Mouse (Mus musculus): ENCODE measurements around the gene Slc5a9. TPM values are rescaled to one million over a fixed set of nuclear protein-coding genes. Genes with fewer than 3 reads are reported as not detected.
"Not testable (repeated sequence)": the region's sequence is repeated elsewhere in the genome, so short reads cannot be mapped to it uniquely, and the experiment has no call there.

Gene Slc5a9
- polyA plus RNA-seq (2011; ENCODE audit: insufficient read depth, insufficient read length, low read depth, missing spikeins) = not detected in 2 replicates

DNA sequence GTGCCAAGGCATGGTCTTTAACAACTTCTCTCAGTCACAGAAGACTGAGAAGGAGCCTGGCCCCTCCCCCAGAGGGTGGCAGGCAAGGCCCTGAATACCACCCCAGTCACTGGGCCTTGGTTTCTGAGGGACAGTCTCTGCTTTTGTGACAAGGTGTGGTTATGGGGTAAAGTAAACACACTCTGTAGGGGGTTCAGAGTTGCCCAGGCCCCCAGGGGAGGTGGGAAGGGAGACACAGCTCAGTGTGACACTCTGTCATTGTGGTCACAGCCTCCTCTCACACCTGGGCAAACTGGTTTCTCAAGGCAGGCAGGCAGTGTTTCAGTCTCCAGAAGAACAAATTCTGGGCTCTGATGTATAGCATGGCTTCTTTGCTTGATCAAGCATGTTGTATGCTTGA is at the start of gene Slc5a9:
TSS of gene Slc5a9 (minus strand) at position 144 of the 400 bp plus-strand sequence.
- Histone ChIP-seq H3K4me3 (ENCODE audit: low read depth, low read length) (no peak within 1 kb of the TSS), H3K9ac (ENCODE audit: low read depth, poor library complexity, severe bottlenecking) (no peak within 1 kb of the TSS), H3K9me3 (replicated peaks; ENCODE audit: control insufficient read depth, insufficient read depth, low read length, poor library complexity, severe bottlenecking) (no peaks in the 10 kb centered on the region), H3K4me1 (ENCODE audit: control insufficient read depth, insufficient read depth, low read length) (no peaks in the 10 kb centered on the region), H3K27me3 (ENCODE audit: control insufficient read depth, insufficient read depth, low read length, poor library complexity, severe bottlenecking) (no peaks in the 10 kb centered on the region), H3K36me3 (ENCODE audit: control insufficient read depth, insufficient read depth, low read length, poor library complexity, severe bottlenecking) (no peaks in the 10 kb centered on the region), H3K27ac (ENCODE audit: insufficient read depth, low read length) (no peak within 1 kb of the TSS)
- no peak for TF ChIP-seq EP300 (IDR thresholded peaks at IDR 0.05; ENCODE audit: insufficient read depth, low read depth, low read length)
- TF ChIP-seq CTCF (IDR thresholded peaks at IDR 0.05; ENCODE audit: low read depth, low read length) = no peak
- TF ChIP-seq POLR2A (IDR thresholded peaks at IDR 0.05; ENCODE audit: insufficient read depth, low read length) = no peak

DNA sequence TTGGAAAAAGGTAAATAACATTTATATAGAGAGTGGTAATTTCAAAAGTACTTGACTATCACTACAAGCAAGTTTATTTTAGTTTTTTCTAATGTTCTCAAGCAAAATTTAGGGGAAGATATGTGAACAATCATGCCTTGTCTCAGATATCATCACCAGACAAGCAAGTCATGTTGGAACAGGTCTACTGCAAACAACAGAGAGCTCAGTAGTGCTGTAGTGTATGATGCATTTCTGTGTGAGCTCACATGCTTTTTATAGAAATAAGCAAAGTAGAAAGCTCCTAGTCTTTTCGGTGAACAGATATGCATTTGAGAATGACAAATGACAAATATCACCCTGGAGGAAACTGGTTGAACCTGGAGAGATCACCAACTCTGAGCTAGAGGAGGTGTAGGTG is 16.4 kb upstream of the Slc5a9 start, which contains the start of gene Skint8:
TSS of gene Skint8 (plus strand) at position 301 of the 400 bp plus-strand sequence.
- no peaks in the 10 kb centered on the region for H3K4me1 ChIP-seq (ENCODE audit: control insufficient read depth, insufficient read depth, low read length)
- H3K4me3 ChIP-seq (ENCODE audit: low read depth, low read length) = no peak within 1 kb of the TSS
- H3K9me3 ChIP-seq (replicated peaks; ENCODE audit: control insufficient read depth, insufficient read depth, low read length, poor library complexity, severe bottlenecking) = no peaks in the 10 kb centered on the region
- H3K27ac ChIP-seq (ENCODE audit: insufficient read depth, low read length) = no peak within 1 kb of the TSS
- no peaks in the 10 kb centered on the region for H3K36me3 ChIP-seq (ENCODE audit: control insufficient read depth, insufficient read depth, low read length, poor library complexity, severe bottlenecking)
- TF ChIP-seq POLR2A (IDR thresholded peaks at IDR 0.05; ENCODE audit: insufficient read depth, low read length) = no peak
- TF ChIP-seq CTCF (IDR thresholded peaks at IDR 0.05; ENCODE audit: low read depth, low read length) = no peak
- no peak for TF ChIP-seq EP300 (IDR thresholded peaks at IDR 0.05; ENCODE audit: insufficient read depth, low read depth, low read length)
- no peak within 1 kb of the TSS for H3K9ac ChIP-seq (ENCODE audit: low read depth, poor library complexity, severe bottlenecking)
- no peaks in the 10 kb centered on the region for H3K27me3 ChIP-seq (ENCODE audit: control insufficient read depth, insufficient read depth, low read length, poor library complexity, severe bottlenecking)

DNA sequence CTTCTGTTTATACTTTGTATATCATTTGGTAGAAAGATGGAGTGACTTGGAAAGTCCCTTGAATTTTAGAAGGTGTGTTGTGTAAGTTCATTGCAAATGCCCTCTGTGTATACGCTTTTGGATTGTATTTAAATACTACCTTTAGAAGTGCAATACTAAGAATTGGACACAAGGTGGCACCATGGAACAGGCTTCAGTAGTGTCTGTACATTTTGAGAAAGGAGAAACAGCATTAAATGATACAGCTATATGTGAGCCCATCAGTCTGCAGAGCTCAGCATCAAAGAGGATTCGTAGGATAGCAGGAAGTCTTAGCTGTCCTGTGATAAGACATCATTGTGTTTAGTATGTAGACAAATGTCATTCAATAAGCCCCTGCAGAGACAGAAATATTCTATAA is 5.2 kb upstream of the Slc5a9 start:
- H3K9ac ChIP-seq (ENCODE audit: low read depth, poor library complexity, severe bottlenecking) = no peak overlapping the region
- H3K27me3 ChIP-seq (ENCODE audit: control insufficient read depth, insufficient read depth, low read length, poor library complexity, severe bottlenecking) = no peaks in the 10 kb centered on the region
- TF ChIP-seq EP300 (IDR thresholded peaks at IDR 0.05; ENCODE audit: insufficient read depth, low read depth, low read length) (no peak), CTCF (IDR thresholded peaks at IDR 0.05; ENCODE audit: low read depth, low read length) (peak; percentile 3), POLR2A (IDR thresholded peaks at IDR 0.05; ENCODE audit: insufficient read depth, low read length) (no peak)
- H3K4me3 ChIP-seq (ENCODE audit: low read depth, low read length) = no peak overlapping the region
- no peaks in the 10 kb centered on the region for H3K4me1 ChIP-seq (ENCODE audit: control insufficient read depth, insufficient read depth, low read length)
- no peak overlapping the region for H3K27ac ChIP-seq (ENCODE audit: insufficient read depth, low read length)
- no peaks in the 10 kb centered on the region for H3K9me3 ChIP-seq (replicated peaks; ENCODE audit: control insufficient read depth, insufficient read depth, low read length, poor library complexity, severe bottlenecking)
- no peaks in the 10 kb centered on the region for H3K36me3 ChIP-seq (ENCODE audit: control insufficient read depth, insufficient read depth, low read length, poor library complexity, severe bottlenecking)

DNA sequence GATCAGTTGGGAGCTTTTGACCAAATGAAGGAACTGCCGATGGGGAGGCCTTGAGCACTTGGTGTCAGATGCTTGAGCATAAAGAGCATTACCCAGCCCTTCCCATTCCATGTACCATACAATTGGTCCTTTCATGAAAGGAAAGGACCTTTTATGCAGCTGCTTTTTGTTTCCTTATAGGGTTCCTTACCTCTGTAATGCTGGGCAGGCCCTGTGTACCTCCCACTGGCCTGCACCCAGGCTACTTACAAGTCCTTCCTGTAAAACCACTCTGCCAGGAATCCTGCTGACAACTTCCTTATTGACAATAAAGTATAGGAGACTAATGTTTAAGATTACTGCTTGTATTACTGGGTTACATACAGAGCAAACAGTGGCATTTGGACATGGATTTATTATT is 1.2 kb downstream of the Slc5a9 start:
- no peak overlapping the region for H3K27ac ChIP-seq (ENCODE audit: insufficient read depth, low read length)
- H3K36me3 ChIP-seq (ENCODE audit: control insufficient read depth, insufficient read depth, low read length, poor library complexity, severe bottlenecking) = no peaks in the 10 kb centered on the region
- TF ChIP-seq POLR2A (IDR thresholded peaks at IDR 0.05; ENCODE audit: insufficient read depth, low read length) (no peak), CTCF (IDR thresholded peaks at IDR 0.05; ENCODE audit: low read depth, low read length) (no peak), EP300 (IDR thresholded peaks at IDR 0.05; ENCODE audit: insufficient read depth, low read depth, low read length) (no peak)
- H3K9ac ChIP-seq (ENCODE audit: low read depth, poor library complexity, severe bottlenecking) = no peak overlapping the region
- H3K4me1 ChIP-seq (ENCODE audit: control insufficient read depth, insufficient read depth, low read length) = no peaks in the 10 kb centered on the region
- H3K4me3 ChIP-seq (ENCODE audit: low read depth, low read length) = no peak overlapping the region
- H3K9me3 ChIP-seq (replicated peaks; ENCODE audit: control insufficient read depth, insufficient read depth, low read length, poor library complexity, severe bottlenecking) = no peaks in the 10 kb centered on the region
- H3K27me3 ChIP-seq (ENCODE audit: control insufficient read depth, insufficient read depth, low read length, poor library complexity, severe bottlenecking) = no peaks in the 10 kb centered on the region

DNA sequence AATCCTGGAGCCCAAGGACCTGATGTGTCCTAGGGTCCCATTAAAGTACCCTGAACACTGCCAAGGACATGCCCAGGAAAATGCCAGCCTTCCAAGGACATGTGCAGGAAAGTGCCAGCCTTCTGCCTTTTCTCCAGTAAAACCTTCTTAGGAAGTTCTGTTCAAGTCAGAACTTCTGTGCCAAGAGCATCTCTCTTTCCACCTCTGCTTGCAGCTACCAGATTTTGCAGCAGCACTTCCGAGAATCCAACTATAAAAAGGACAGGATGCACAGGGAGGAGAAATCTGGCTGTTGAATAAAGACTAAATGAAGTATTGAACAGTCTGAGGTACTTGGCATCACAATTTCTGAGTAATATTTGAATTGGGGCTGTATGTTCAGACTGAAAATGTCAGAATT is 2.2 kb downstream of the Slc5a9 start:
- not testable (repeated sequence) for H3K9ac ChIP-seq (ENCODE audit: low read depth, poor library complexity, severe bottlenecking); H3K27me3 ChIP-seq (ENCODE audit: control insufficient read depth, insufficient read depth, low read length, poor library complexity, severe bottlenecking); H3K4me3 ChIP-seq (ENCODE audit: low read depth, low read length); H3K4me1 ChIP-seq (ENCODE audit: control insufficient read depth, insufficient read depth, low read length); H3K27ac ChIP-seq (ENCODE audit: insufficient read depth, low read length); H3K9me3 ChIP-seq (replicated peaks; ENCODE audit: control insufficient read depth, insufficient read depth, low read length, poor library complexity, severe bottlenecking); H3K36me3 ChIP-seq (ENCODE audit: control insufficient read depth, insufficient read depth, low read length, poor library complexity, severe bottlenecking)

DNA sequence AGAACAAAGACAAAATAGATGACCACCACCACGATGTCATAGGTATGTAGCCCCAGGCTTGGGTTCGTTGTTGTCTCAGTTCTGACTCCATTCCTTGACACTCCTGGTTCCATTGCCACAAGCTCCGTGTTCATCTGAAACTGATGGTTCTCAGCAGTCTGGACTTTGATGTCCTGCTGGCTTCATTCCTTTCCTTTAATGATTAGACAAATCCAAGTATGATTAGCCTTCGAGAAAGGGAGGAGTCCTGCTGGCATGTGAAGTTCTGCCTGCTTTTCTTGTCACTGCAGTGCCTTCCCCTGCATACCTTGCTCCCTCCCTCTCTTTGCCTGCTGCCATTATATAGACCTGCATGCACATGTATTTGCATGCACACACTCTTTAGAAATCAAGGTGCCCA is 4.2 kb downstream of the Slc5a9 start:
- Histone ChIP-seq H3K36me3 (ENCODE audit: control insufficient read depth, insufficient read depth, low read length, poor library complexity, severe bottlenecking) (no peaks in the 10 kb centered on the region), H3K27ac (ENCODE audit: insufficient read depth, low read length) (no peak overlapping the region), H3K4me1 (ENCODE audit: control insufficient read depth, insufficient read depth, low read length) (no peaks in the 10 kb centered on the region), H3K9me3 (replicated peaks; ENCODE audit: control insufficient read depth, insufficient read depth, low read length, poor library complexity, severe bottlenecking) (no peaks in the 10 kb centered on the region), H3K4me3 (ENCODE audit: low read depth, low read length) (no peak overlapping the region), H3K9ac (ENCODE audit: low read depth, poor library complexity, severe bottlenecking) (no peak overlapping the region), H3K27me3 (ENCODE audit: control insufficient read depth, insufficient read depth, low read length, poor library complexity, severe bottlenecking) (no peaks in the 10 kb centered on the region)
- TF ChIP-seq POLR2A (IDR thresholded peaks at IDR 0.05; ENCODE audit: insufficient read depth, low read length) (no peak), CTCF (IDR thresholded peaks at IDR 0.05; ENCODE audit: low read depth, low read length) (no peak), EP300 (IDR thresholded peaks at IDR 0.05; ENCODE audit: insufficient read depth, low read depth, low read length) (no peak)

Data from ES-Bruce4 (cell line).